Mouse (Mus musculus) liver, adult 2 months (tissue): Measurements from ENCODE around the gene Ttll13. TPM values are rescaled to one million over a fixed set of nuclear protein-coding genes. Genes with fewer than 3 reads are reported as not detected.

Experiments used
- DNase-seq: peaks from one replicate; pipeline ENCODE4 v3.0.0-alpha.2; 2011; ENCODE audit warnings: low read depth, low spot score; ENCODE audit errors: extremely low read depth
- H3K27ac ChIP-seq: fragments of 200-500 bp; replicated peaks from 2 replicates; pipeline ENCODE4 v1.5.1; 2012; ENCODE audit warnings: low read depth, mild to moderate bottlenecking, control low read depth, inconsistent platforms, low read length; ENCODE audit not compliant: insufficient read depth
- H3K27me3 ChIP-seq: fragments of 200-500 bp; 2 replicates; pipeline ENCODE4 v1.6.1; 2012; ENCODE audit warnings: mild to moderate bottlenecking, moderate library complexity, low read length, inconsistent platforms; ENCODE audit not compliant: control insufficient read depth, insufficient read depth
- H3K36me3 ChIP-seq: fragments of 200-500 bp; 2 replicates; pipeline ENCODE4 v1.6.1; 2012; ENCODE audit warnings: low read length, inconsistent platforms; ENCODE audit not compliant: control insufficient read depth, insufficient read depth
- H3K4me1 ChIP-seq: fragments of 200-500 bp; 2 replicates; pipeline ENCODE4 v1.6.1; 2011; ENCODE audit warnings: low read length; ENCODE audit not compliant: control insufficient read depth, insufficient read depth
- H3K4me3 ChIP-seq: fragments of 200-500 bp; 2 replicates; pipeline ENCODE4 v1.5.1; 2011; ENCODE audit warnings: low read depth, mild to moderate bottlenecking, control low read depth, low read length, moderate library complexity; ENCODE audit not compliant: insufficient read depth
- H3K79me2 ChIP-seq: fragments of 200-500 bp; 2 replicates; pipeline ENCODE4 v1.6.1; 2012; ENCODE audit warnings: inconsistent platforms, mild to moderate bottlenecking, low read length, moderate library complexity; ENCODE audit not compliant: control insufficient read depth, insufficient read depth
- H3K9ac ChIP-seq: fragments of 200-500 bp; 2 replicates; pipeline ENCODE4 v1.6.1; 2012; ENCODE audit warnings: low read depth, mild to moderate bottlenecking, control low read depth, inconsistent platforms, low read length
- CTCF ChIP-seq: fragments of 200-500 bp; IDR thresholded peaks from 2 replicates; pipeline ENCODE4 v1.5.1; 2011; ENCODE audit warnings: low read depth, low read length, control low read depth
- POLR2A ChIP-seq: fragments of 200-500 bp; IDR thresholded peaks from 2 replicates; pipeline ENCODE4 v1.6.1; 2011; ENCODE audit warnings: low read length, control low read depth; ENCODE audit not compliant: insufficient read depth; ENCODE audit errors: extremely low read depth
- WGBS: fragments of 180-500 bp; shearing (Covaris S2); methylation state at CpG from one replicate; pipeline ENCODE4 v1.1.7; 2018; 5-methylcytosine and 5-hydroxymethylcytosine counted together
- polyA plus RNA-seq: library from polyadenylated mRNA; depleted of rRNA; stranded (reverse); fragments of >200 nt; gene quantifications from 2 replicates; pipeline ENCODE4 v1.2.3, GENCODE M21; 2012
- total RNA-seq: library from RNA; depleted of rRNA; stranded (reverse); fragments of >200 nt; gene quantifications from 2 replicates; pipeline ENCODE4 v1.2.3, GENCODE M21; 2014

Ttll13 gene
- total and polyA plus RNA-seq, 2 experiments: 0.46 to 0.57 TPM

- no peaks in the 10 kb centered on the region for H3K27me3 ChIP-seq
- under 1% methylated on average over 23 of the region's 23 CpGs for WGBS
- H3K4me1 ChIP-seq: peaks cover 11% of the 10 kb centered on the region
- peak overlapping the region; percentile 80 for H3K4me3 ChIP-seq
- peaks cover 5% of the 10 kb centered on the region; the same call in 1 of the 2 replicates for H3K36me3 ChIP-seq
- no peak overlapping the region for H3K27ac ChIP-seq
- no peaks in the 10 kb centered on the region for H3K79me2 ChIP-seq
- H3K9ac ChIP-seq: peak overlapping the region; percentile 60
- no peak for TF ChIP-seq CTCF
- TF ChIP-seq POLR2A: 0 out of 2 replicates have a peak, but pooled peaks have one; percentile 14
- peak; percentile 29 for DNase-seq
Observed at GRCm38 (mm10) chr7:80269751-80270255, 23.6 kb downstream of the Ttll13 start.

GRCm38 (mm10) chr7:80273456-80273855 lies 27.3 kb downstream of the Ttll13 start:
- Histone ChIP-seq H3K4me3 (no peak overlapping the region), H3K36me3 (peaks cover 23% of the 10 kb centered on the region), H3K27ac (no peak overlapping the region), H3K27me3 (no peaks in the 10 kb centered on the region), H3K9ac (no peak overlapping the region), H3K79me2 (no peaks in the 10 kb centered on the region), H3K4me1 (peaks cover 10% of the 10 kb centered on the region)
- TF ChIP-seq POLR2A: no peak
- no peak for TF ChIP-seq CTCF
- DNase-seq: no peak
- whole genome bisulfite sequencing: 93% methylated on average over 2 of the region's 2 CpGs

DNA sequence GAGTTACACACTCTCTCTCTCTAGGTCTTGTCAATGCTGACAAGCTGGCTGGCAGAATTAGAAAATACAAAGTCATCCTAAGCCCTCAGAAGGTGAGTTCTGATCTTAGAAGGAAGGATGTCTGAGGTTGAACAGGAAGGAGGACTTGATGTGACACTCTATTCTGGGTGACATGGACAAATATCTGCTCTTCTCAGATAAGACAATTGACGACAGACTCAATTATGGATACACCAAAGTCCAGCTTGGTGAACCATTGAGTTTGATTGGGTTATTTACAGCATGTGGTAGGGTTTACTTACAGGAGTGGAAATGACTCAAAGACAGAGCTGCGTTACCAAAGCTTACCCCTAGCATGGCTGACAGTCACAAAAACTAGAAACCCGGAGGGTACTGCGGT lies 30.2 kb downstream of the Ttll13 start:
- no peaks in the 10 kb centered on the region for H3K4me1 ChIP-seq
- H3K9ac ChIP-seq: no peak overlapping the region
- H3K36me3 ChIP-seq: peaks cover 37% of the 10 kb centered on the region
- 93% methylated on average over 4 of the region's 4 CpGs for WGBS
- TF ChIP-seq POLR2A (no peak), CTCF (no peak)
- DNase-seq: no peak
- H3K27ac ChIP-seq: no peak overlapping the region
- no peaks in the 10 kb centered on the region for H3K79me2 ChIP-seq
- no peaks in the 10 kb centered on the region for H3K27me3 ChIP-seq
- no peak overlapping the region for H3K4me3 ChIP-seq

GRCm38 (mm10) chr7:80280032-80280431 lies 33.9 kb downstream of the Ttll13 start:
- Histone ChIP-seq H3K79me2 (no peaks in the 10 kb centered on the region), H3K27ac (no peak overlapping the region), H3K4me3 (no peak overlapping the region), H3K4me1 (no peaks in the 10 kb centered on the region), H3K9ac (no peak overlapping the region), H3K27me3 (no peaks in the 10 kb centered on the region), H3K36me3 (peaks cover 55% of the 10 kb centered on the region)
- WGBS: 92% methylated on average over 10 of the region's 10 CpGs
- no peak for DNase-seq
- TF ChIP-seq POLR2A: no peak
- TF ChIP-seq CTCF: no peak

GRCm38 (mm10) chr7:80280998-80281397 lies 34.8 kb downstream of the Ttll13 start:
- no peaks in the 10 kb centered on the region for H3K27me3 ChIP-seq
- no peak for DNase-seq
- H3K4me3 ChIP-seq: no peak overlapping the region
- no peak for TF ChIP-seq POLR2A
- TF ChIP-seq CTCF: no peak
- H3K36me3 ChIP-seq: peaks cover 57% of the 10 kb centered on the region
- no peaks in the 10 kb centered on the region for H3K79me2 ChIP-seq
- H3K27ac ChIP-seq: no peak overlapping the region
- no peak overlapping the region for H3K9ac ChIP-seq
- WGBS: 81% methylated on average over 2 of the region's 2 CpGs
- no peaks in the 10 kb centered on the region for H3K4me1 ChIP-seq

GRCm38 (mm10) chr7:80281646-80282045 lies 35.5 kb downstream of the Ttll13 start:
- Histone ChIP-seq H3K4me1 (no peaks in the 10 kb centered on the region), H3K27ac (no peak overlapping the region), H3K79me2 (no peaks in the 10 kb centered on the region), H3K4me3 (no peak overlapping the region), H3K36me3 (peaks cover 54% of the 10 kb centered on the region), H3K27me3 (no peaks in the 10 kb centered on the region), H3K9ac (no peak overlapping the region)
- TF ChIP-seq CTCF (no peak), POLR2A (no peak)
- whole genome bisulfite sequencing: 90% methylated on average over 3 of the region's 3 CpGs
- no peak for DNase-seq
